Mouse (Mus musculus): ENCODE data around the gene Aip. TPM values are rescaled to one million over a fixed set of nuclear protein-coding genes. Genes with fewer than 3 reads are reported as not detected.

Aip gene
- total RNA-seq, 2 experiments from 2014 or later, result 121 to 126 TPM

DNA sequence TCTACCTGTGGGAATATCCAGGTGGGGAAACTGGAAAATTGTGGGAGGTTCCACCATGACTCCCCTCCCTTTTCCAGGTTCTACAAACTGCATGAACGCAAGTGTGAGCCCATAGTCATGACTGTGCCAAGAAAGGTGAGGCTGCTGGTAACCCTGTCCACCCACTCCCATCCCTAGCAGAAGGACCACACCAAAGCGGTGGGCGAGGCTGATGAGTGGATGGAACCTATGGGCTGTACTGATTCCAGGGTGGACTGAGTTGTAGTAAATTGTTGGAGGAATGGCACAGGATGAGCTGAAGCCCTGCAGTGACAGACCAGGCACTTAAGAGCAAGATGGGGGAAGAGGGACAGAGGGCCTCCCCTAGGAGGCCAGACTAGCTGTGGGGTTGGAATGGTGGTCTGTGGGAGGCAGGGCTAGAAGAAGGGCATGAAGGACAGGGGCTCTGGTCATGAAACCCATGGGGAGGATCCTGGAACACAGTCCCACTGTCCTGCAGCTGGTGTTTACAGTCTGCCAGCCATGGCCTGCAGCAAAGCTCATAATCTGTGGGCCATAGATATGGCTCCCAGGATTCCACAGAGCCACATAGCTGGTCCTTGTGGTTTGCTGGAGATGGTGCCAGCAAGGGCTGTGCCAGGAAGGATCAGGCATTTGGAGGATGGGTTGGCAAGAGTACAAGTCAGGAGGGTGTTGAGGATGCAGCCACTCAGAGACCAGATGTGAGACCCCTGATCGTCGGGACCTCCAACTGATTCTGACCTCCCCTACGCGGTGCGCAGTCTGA lies 27.0 kb upstream of the Aip start:
- DNase-seq (ENCODE audit: low spot score in 2 of 2), result no peak

DNA sequence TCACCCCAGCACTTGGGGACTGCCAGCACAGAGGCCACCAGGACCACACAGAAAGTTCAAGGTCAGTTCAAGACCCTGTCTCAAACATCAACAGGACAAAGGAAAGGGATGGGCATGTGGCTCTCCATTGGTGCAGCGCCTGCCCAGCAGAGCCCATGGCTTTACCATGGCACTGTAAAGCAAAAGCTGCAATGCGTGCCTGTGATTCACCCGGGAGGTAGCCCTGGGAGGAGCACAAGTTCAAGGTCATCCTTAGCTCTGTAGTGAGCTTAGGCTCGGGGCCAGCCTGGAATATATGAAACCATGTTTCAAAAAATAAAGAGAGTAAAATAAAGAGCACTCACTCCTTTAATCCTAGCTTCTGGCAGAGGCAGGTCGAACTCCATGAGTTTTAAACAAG lies 26.2 kb upstream of the Aip start:
- DNase-seq (ENCODE audit: low spot score in 2 of 2), result no peak

DNA sequence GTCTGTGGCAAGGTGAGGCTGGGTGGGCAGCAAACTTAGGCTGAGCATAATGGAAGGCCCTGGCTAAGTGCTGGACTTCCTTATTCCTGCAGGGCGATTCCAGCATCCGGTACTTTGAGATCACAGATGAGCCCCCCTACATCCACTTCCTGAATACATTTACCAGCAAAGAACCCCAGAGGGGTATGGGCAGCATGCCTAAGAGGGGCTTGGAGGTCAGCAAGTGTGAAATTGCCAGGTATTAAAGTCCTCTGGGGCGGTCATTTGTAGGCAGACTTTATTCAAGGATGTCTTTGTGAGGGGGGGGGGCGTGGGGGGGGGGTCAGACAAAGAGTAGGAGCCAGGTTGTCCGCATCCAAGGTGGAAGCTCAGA lies 25.8 kb upstream of the Aip start:
- DNase-seq (ENCODE audit: low spot score in 2 of 2), result no peak

DNA sequence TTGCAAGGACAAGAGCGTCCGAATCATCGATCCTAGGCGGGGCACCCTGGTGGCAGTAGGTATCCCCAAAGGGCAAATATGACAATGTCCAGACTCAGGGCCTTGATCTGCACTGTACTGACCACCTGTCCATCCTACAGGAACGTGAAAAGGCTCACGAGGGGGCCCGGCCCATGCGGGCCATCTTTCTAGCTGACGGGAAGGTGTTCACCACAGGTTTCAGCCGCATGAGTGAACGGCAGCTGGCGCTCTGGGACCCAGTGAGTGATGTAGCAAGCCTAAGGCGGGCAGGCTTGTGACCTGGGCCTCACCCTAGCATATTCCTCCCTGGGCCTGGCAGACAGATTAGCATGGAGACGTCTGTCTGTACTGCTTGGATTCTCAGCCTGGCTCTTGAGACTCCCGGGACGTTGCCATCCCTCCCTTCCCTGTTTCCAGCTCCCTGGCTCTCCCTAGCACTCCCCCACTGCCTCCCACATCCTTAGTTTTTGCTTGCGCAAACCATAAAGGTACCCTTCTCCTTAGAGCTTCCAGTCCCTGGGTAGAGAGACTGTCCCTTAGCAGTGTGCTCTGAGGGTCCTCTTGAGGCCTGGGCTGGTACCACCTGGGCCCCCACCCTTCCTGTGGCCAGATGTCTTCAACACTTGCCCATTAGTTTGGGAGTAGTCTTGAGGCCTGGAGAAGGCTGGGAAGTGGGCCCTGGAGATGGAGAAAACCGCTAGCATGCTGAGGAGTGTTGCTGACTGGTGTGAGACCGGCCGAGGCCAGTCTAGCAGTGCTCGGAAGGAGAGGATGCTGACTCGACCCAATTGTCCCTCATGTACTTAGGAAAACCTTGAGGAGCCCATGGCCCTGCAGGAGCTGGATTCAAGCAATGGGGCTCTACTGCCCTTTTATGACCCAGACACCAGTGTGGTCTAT lies 25.2 kb upstream of the Aip start:
- no peak for DNase-seq (ENCODE audit: low spot score in 2 of 2)

GRCm38 (mm10) chr19:4149764-4150461 lies 24.3 kb upstream of the Aip start:
- no peak for DNase-seq (ENCODE audit: low spot score in 2 of 2)

- no peak for DNase-seq (ENCODE audit: low spot score in 2 of 2)
These were observed 23.6 kb upstream of the Aip start for GRCm38 (mm10) chr19:4149283-4149682.

GRCm38 (mm10) chr19:4148819-4149218 lies 23.2 kb upstream of the Aip start:
- DNase-seq (ENCODE audit: low spot score in 2 of 2), result no peak

DNA sequence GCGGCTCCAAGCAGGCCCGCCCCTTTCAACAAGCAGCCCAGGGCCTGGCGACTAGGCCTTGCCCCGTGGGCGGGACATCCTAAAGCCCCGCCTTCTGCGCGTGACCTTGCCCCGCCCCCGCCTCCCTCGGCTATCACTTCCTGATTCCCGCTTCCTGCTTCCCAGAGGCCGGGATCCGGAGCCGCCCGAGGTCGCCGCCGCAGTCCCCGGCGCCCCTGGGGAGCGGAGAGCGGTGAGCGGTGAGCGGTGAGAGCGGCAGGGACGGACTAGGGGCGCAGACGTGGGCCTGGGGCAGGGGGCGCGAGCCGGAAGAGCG lies 22.8 kb upstream of the Aip start, which contains the start of gene Coro1b:
Coro1b (plus strand) TSS at position 129 of the 316 bp plus-strand sequence.
- peak; percentile 92 to 95 for DNase-seq (ENCODE audit: low spot score in 2 of 2)

- DNase-seq (ENCODE audit: low spot score in 2 of 2), result no peak
These were observed 22.3 kb upstream of the Aip start for GRCm38 (mm10) chr19:4147782-4148490.

GRCm38 (mm10) chr19:4147022-4147405 lies 21.4 kb upstream of the Aip start:
- DNase-seq (ENCODE audit: low spot score in 2 of 2), result no peak

DNA sequence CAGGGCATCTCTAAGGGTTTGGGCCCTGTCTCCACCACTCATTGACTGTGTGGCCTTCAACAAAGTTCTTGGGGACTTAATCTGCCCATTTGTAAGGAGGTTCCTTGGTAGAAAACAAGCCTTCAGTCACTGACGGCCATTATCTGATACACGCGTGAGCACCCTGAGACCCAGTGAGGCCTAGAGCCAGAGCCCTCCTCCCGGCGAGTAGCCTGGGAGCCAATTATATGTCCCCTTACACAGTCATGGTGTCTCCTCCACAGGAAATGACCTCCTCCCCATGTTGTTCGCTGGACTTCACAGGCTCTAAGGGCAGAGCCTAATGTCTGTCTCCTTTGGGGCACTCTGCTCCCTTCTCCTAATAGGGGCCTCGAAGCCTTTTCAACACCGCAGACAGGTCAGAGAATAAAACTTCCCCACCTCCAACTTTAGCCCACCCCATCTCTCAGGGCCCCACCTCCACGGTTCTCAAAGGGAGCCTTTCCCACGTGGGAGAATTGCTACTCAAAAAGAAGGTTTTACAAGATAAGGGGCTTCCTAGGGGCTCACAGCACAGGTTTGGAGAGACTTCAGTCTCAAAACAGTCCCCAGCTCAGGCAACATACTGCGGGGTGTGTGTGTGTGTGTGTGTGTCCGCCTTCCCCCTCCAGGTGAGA lies 20.8 kb upstream of the Aip start:
- no peak for DNase-seq (ENCODE audit: low spot score in 2 of 2)

GRCm38 (mm10) chr19:4145936-4146335 lies 20.3 kb upstream of the Aip start:
- no peak for DNase-seq (ENCODE audit: low spot score in 2 of 2)

- DNase-seq (ENCODE audit: low spot score in 2 of 2), result no peak
These were observed 19.2 kb upstream of the Aip start for GRCm38 (mm10) chr19:4144550-4145498.

GRCm38 (mm10) chr19:4143759-4144268 lies 18.2 kb upstream of the Aip start, which contains the start of gene Cabp4:
TSS of gene Cabp4 (minus strand) at chr19:4144033.
- DNase-seq (ENCODE audit: low spot score in 2 of 2), result no peak

DNA sequence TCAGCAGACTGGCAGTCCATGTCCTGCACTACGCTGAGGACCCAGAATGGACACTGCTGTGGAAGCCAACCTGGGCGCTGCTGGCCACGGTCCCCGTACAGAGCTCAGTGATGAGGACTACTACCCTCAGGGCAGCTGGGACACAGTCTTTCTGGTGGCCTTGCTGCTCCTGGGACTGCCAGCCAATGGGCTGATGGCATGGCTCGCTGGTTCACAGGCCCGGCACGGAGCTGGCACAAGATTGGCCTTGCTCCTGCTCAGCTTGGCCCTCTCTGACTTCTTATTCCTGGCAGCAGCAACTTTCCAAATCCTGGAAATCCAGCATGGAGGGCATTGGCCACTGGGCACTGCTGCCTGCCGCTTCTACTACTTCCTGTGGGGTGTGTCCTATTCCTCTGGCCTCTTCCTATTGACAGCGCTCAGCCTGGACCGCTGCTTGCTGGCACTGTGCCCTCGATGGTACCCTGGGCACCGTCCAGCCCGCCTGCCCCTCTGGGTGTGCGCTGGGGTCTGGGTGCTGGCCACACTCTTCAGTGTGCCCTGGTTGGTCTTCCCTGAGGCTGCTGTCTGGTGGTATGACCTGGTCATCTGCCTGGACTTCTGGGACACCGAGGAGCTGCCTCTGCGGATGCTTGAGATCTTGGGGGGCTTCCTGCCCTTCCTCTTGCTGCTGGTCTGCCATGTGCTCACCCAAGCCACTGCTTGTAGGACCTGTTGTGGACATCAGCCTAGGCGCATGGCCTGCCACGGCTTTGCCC lies 16.9 kb upstream of the Aip start:
- DNase-seq (ENCODE audit: low spot score in 2 of 2), result no peak

DNA sequence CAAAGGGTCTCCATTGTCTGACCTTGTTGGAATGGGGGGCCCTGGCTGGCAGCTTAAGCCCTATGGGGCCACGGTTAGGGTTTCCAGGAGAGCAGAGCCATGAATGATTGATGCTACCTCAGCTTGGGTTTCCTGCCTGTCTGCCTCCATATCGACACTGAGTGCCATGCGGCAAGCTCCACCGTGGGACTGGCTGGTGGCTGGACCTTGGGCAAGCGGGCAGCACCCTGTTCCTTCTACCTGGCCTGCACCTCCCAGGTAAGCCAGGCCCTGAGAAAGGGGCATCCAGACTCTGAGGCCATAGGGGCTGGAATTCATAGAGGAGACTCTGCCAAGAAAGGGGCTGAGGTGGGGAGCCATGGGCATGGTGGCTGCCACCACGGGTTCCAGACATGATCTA lies 14.5 kb upstream of the Aip start:
- no peak for DNase-seq (ENCODE audit: low spot score in 2 of 2)

DNA sequence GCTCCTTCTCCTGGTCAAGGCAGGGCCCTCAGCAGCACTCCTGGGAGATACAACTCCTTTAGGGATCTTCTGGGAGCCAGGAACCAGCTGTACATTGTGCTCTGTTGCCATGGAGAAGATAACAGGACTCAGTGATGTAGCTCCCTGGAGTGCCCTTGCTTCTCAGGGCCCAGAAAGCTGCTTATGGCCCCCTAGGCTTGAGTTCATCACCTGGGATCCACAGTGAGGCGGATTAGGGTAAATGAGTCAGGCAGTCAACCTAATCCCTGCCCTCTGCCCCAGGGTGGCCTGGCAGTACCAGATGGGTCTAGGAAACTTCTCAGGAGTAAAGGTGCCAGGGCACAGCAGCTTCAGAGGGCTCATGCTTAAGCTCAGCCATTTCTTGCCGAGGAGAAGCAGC lies 13.8 kb upstream of the Aip start, which contains the start of gene Gpr152:
Gpr152 (plus strand) TSS at position 342 of the 400 bp plus-strand sequence.
- no peak for DNase-seq (ENCODE audit: low spot score in 2 of 2)

DNA sequence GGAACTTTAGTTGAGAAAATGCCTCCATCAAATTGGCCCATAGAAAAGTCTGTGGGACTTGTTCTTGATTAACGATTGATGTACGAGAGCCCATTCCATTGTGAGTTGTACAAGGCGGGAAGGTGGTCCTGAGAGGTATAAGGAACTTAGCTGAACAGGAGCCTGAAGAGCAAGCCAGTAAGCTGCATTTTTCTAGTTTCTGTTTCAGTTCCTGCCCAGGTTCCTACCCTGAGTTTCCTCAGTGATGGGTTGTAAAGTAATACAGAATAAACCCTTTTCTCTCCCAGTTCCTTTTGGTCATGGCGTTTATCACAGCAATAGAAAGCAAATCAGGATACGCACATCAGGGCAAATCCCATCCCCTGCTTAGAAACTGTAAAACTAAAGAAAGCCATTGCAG lies 12.3 kb upstream of the Aip start:
- DNase-seq (ENCODE audit: low spot score in 2 of 2), result no peak

All from left cerebral cortex, adult 18-20 months (tissue).